Comparison of ENCODE assay signal across 7 mouse cellular contexts in the genomic region with DNA sequence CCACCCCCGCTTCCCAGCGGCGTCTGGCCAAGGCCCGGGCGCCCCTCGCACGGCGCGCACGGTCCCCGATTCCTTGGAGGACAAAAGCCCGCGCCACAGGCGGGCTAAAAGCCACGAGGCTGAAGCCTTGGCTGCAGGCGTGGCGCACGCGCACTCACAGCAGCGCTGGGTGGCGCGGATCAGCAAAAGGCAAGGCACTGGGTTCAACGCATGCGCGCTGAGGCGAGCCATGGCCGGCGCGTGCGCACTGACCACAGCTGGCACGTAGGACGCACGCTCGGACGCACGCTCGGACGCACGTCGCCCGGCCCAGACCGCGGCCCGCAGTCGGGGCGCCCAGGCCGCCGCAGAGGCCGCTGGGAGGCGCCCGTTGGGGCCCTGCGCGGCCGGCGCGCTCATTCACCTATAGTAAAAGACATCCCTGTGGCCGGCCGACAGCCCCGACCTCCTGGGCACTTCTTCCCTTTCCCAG. TPM values are rescaled to one million over a fixed set of nuclear protein-coding genes. Genes with fewer than 3 reads are reported as not detected.
A peak's percentile ranks its signal among the peaks of the same experiment; 100 is the strongest.
DNase-seq lines count a peak whose midpoint lies in the region; ATAC-seq lines count a peak whose summit lies in the region.

No protein-coding gene starts in this region.

- intact Hi-C loops in gastrocnemius, postnatal 36 days (cut with DNase I), result no loop called here
- intact Hi-C loops in left cerebral cortex, postnatal 36 days (cut with DNase I), result loop anchor here (1.0 kb wide), 1 partner anchor 11 kb away; the partner anchor contains the start of gene Mex3d

- H3K36me3 ChIP-seq in intestine, embryonic 16.5 days (ENCODE audit: control insufficient read depth, insufficient read depth, low read length), result peaks cover 32% of the 10 kb centered on the region
- peaks cover 30% of the 10 kb centered on the region for H3K36me3 ChIP-seq in midbrain, embryonic 11.5 days (ENCODE audit: control insufficient read depth, insufficient read depth, low read length)

- peak overlapping the region; percentile 94 for H3K4me2 ChIP-seq in intestine, embryonic 16.5 days (ENCODE audit: low read depth, low read length)
- H3K4me2 ChIP-seq in midbrain, embryonic 11.5 days, result peak overlapping the region; percentile 80

- DNase-seq in adrenal gland, adult 18-20 months (ENCODE audit: low spot score in 2 of 2), result peak; percentile 97 to 98
- peak; percentile 99 for DNase-seq in embryo, embryonic 11 days
- DNase-seq in gastrocnemius, postnatal 36 days, result peak; percentile 98 to 99
- peak; percentile 98 to 99 for DNase-seq in left cerebral cortex, postnatal 36 days (ENCODE audit: low spot score in 2 of 2)
- DNase-seq in midbrain, embryonic 11.5 days (ENCODE audit: low spot score, missing footprints), result peak; percentile 100
- DNase-seq in skeletal muscle tissue, adult 2 months (ENCODE audit: low read depth, low spot score), result peak; percentile 100

- H3K9ac ChIP-seq in intestine, embryonic 16.5 days (ENCODE audit: low read depth, low read length), result peak overlapping the region; percentile 93
- peak overlapping the region; percentile 99 for H3K9ac ChIP-seq in midbrain, embryonic 11.5 days (ENCODE audit: low read length)

- peak overlapping the region; percentile 99 for H3K27ac ChIP-seq in intestine, embryonic 16.5 days (ENCODE audit: low read length)
- H3K27ac ChIP-seq in midbrain, embryonic 11.5 days (ENCODE audit: low read depth, low read length), result peak overlapping the region; percentile 99

- H3K27me3 ChIP-seq in intestine, embryonic 16.5 days (replicated peaks; ENCODE audit: control insufficient read depth, insufficient read depth, low read length), result no peaks in the 10 kb centered on the region
- H3K27me3 ChIP-seq in midbrain, embryonic 11.5 days (ENCODE audit: control insufficient read depth, insufficient read depth, low read length), result no peaks in the 10 kb centered on the region

- H3K9me3 ChIP-seq in intestine, embryonic 16.5 days (ENCODE audit: control insufficient read depth, low read length), result 0 out of 2 replicates have a peak, but pooled peaks cover 2% of the 10 kb centered on the region
- no peaks in the 10 kb centered on the region for H3K9me3 ChIP-seq in midbrain, embryonic 11.5 days (ENCODE audit: control insufficient read depth, low read length)

- H3K4me3 ChIP-seq in intestine, embryonic 16.5 days (ENCODE audit: low read length), result peak overlapping the region; percentile 80
- H3K4me3 ChIP-seq in midbrain, embryonic 11.5 days (ENCODE audit: low read depth, low read length), result peak overlapping the region; percentile 83

- peaks cover 21% of the 10 kb centered on the region for H3K4me1 ChIP-seq in intestine, embryonic 16.5 days (ENCODE audit: control insufficient read depth, insufficient read depth, low read length)
- peaks cover 24% of the 10 kb centered on the region for H3K4me1 ChIP-seq in midbrain, embryonic 11.5 days (ENCODE audit: control insufficient read depth, insufficient read depth, low read length)

- under 1% methylated on average over 49 of the region's 59 CpGs for WGBS in intestine, embryonic 16.5 days
- under 1% methylated on average over 59 of the region's 59 CpGs for WGBS in midbrain, embryonic 11.5 days

- ATAC-seq in intestine, embryonic 16.5 days, result peak; percentile 81
- peak; percentile 82 for ATAC-seq in midbrain, embryonic 11.5 days (ENCODE audit: low FRiP score)

RNA-seq across cellular contexts. Expression of gene Mbd3, which starts 0.6 kb away (rescaled TPM):
- 100 to 1,000 TPM; 137 to 157 TPM for total RNA-seq in adrenal gland, adult 18-20 months (2021)
- total RNA-seq in gastrocnemius, postnatal 36 days (2021), result 10 to 100 TPM; 95.1 to 99.9 TPM
- polyA plus RNA-seq in intestine, embryonic 16.5 days (2015; fragmentation: Nextera tagmentation; extraction: Ambion mirVana), result 133 and 144 TPM in 2 replicates
- 100 to 1,000 TPM; 147 to 150 TPM for total RNA-seq in left cerebral cortex, postnatal 36 days (2021)
- 222 and 252 TPM in 2 replicates for polyA plus RNA-seq in midbrain, embryonic 11.5 days (2014; fragmentation: Nextera tagmentation; extraction: Ambion mirVana)

RNA-seq across cellular contexts. Expression of gene Uqcr11, which starts 7.9 kb away (rescaled TPM):
- 1,000 to 10,000 TPM in 1 of 2 experiments, 100 to 1,000 TPM in 1; 797 to 1,071 TPM for total RNA-seq in adrenal gland, adult 18-20 months (2021)
- total RNA-seq in gastrocnemius, postnatal 36 days (2021), result 100 to 1,000 TPM; 825 to 866 TPM
- 1,179 and 1,252 TPM in 2 replicates for polyA plus RNA-seq in intestine, embryonic 16.5 days (2015; fragmentation: Nextera tagmentation; extraction: Ambion mirVana)
- total RNA-seq in left cerebral cortex, postnatal 36 days (2021), result 100 to 1,000 TPM; 411 to 444 TPM
- 404 and 476 TPM in 2 replicates for polyA plus RNA-seq in midbrain, embryonic 11.5 days (2014; fragmentation: Nextera tagmentation; extraction: Ambion mirVana)

RNA-seq across cellular contexts. Expression of gene Mex3d, which starts 11.3 kb away (rescaled TPM):
- 10 to 100 TPM; 16.6 to 18.0 TPM for total RNA-seq in adrenal gland, adult 18-20 months (2021)
- 1 to 10 TPM; 3.4 to 4.5 TPM for total RNA-seq in gastrocnemius, postnatal 36 days (2021)
- 1.9 and 2.7 TPM in 2 replicates for polyA plus RNA-seq in intestine, embryonic 16.5 days (2015; fragmentation: Nextera tagmentation; extraction: Ambion mirVana)
- total RNA-seq in left cerebral cortex, postnatal 36 days (2021), result 10 to 100 TPM; 18.1 to 23.4 TPM
- 11.8 and 12.4 TPM in 2 replicates for polyA plus RNA-seq in midbrain, embryonic 11.5 days (2014; fragmentation: Nextera tagmentation; extraction: Ambion mirVana)

RNA-seq across cellular contexts. Expression of gene Tcf3, which starts 34.7 kb away (rescaled TPM):
- total RNA-seq in adrenal gland, adult 18-20 months (2021), result 10 to 100 TPM; 32.9 to 44.2 TPM
- 10 to 100 TPM; 11.0 to 12.0 TPM for total RNA-seq in gastrocnemius, postnatal 36 days (2021)
- polyA plus RNA-seq in intestine, embryonic 16.5 days (2015; fragmentation: Nextera tagmentation; extraction: Ambion mirVana), result 62.7 and 62.9 TPM in 2 replicates
- 10 to 100 TPM; 26.0 to 28.3 TPM for total RNA-seq in left cerebral cortex, postnatal 36 days (2021)
- polyA plus RNA-seq in midbrain, embryonic 11.5 days (2014; fragmentation: Nextera tagmentation; extraction: Ambion mirVana), result 135 and 154 TPM in 2 replicates

RNA-seq across cellular contexts. Expression of gene Plk5, which starts 42.5 kb away (rescaled TPM):
- total RNA-seq in adrenal gland, adult 18-20 months (2021), result under 1 TPM; 0.19 to 0.27 TPM
- under 1 TPM; 0.15 to 0.20 TPM for total RNA-seq in gastrocnemius, postnatal 36 days (2021)
- 0.39 and 0.64 TPM in 2 replicates for polyA plus RNA-seq in intestine, embryonic 16.5 days (2015; fragmentation: Nextera tagmentation; extraction: Ambion mirVana)
- 10 to 100 TPM; 16.9 to 33.1 TPM for total RNA-seq in left cerebral cortex, postnatal 36 days (2021)
- polyA plus RNA-seq in midbrain, embryonic 11.5 days (2014; fragmentation: Nextera tagmentation; extraction: Ambion mirVana), result 0.05 and 0.22 TPM in 2 replicates

Comparison
In these comparisons a context has a peak if more than half of its experiments do, and no peak if none do; other contexts are left out.
1. Peak in every context shown above with its lines: DNase-seq, ATAC-seq, H3K4me3 ChIP-seq and H3K27ac ChIP-seq.